Mouse (Mus musculus) kidney, adult 2 months (tissue): ENCODE measurements around the gene Htr3a. TPM values are rescaled to one million over a fixed set of nuclear protein-coding genes. Genes with fewer than 3 reads are reported as not detected.

Experiments used
- DNase-seq: peaks from one replicate; pipeline ENCODE4 v3.0.0; 2021
- H3K27ac ChIP-seq: fragments of 200-500 bp; 2 replicates; pipeline ENCODE4 v1.5.1; 2012; ENCODE audit warnings: low read depth, low read length, control low read depth, inconsistent platforms; ENCODE audit not compliant: insufficient read depth
- H3K27me3 ChIP-seq: fragments of 200-500 bp; replicated peaks from 2 replicates; pipeline ENCODE4 v1.6.1; 2012; ENCODE audit warnings: mild to moderate bottlenecking, moderate library complexity, low read length, inconsistent platforms; ENCODE audit not compliant: control insufficient read depth, insufficient read depth
- H3K36me3 ChIP-seq: fragments of 200-500 bp; 2 replicates; pipeline ENCODE4 v1.6.1; 2012; ENCODE audit warnings: mild to moderate bottlenecking, moderate library complexity, low read length, inconsistent platforms; ENCODE audit not compliant: control insufficient read depth, insufficient read depth
- H3K4me1 ChIP-seq: fragments of 200-500 bp; 2 replicates; pipeline ENCODE4 v1.6.1; 2011; ENCODE audit warnings: low read length; ENCODE audit not compliant: control insufficient read depth, insufficient read depth
- H3K4me3 ChIP-seq: fragments of 200-500 bp; 2 replicates; pipeline ENCODE4 v1.5.1; 2011; ENCODE audit warnings: mild to moderate bottlenecking, low read depth, low read length, control low read depth; ENCODE audit not compliant: insufficient read depth
- CTCF ChIP-seq: fragments of 200-500 bp; conservative IDR thresholded peaks from 2 replicates; pipeline ENCODE4 v1.5.1; 2011; ENCODE audit warnings: low read depth, mild to moderate bottlenecking, control low read depth, low read length, moderate library complexity, mixed read lengths; ENCODE audit not compliant: insufficient read depth, insufficient read length
- POLR2A ChIP-seq: fragments of 200-500 bp; IDR thresholded peaks from one replicate; pipeline ENCODE4 v1.6.1; 2011; ENCODE audit warnings: low read depth, low read length, control low read depth
- WGBS: fragments of 180-500 bp; shearing (Covaris S2); methylation state at CpG from one replicate; pipeline ENCODE4 v1.1.7; 2018; 5-methylcytosine and 5-hydroxymethylcytosine counted together
- polyA plus RNA-seq: library from polyadenylated mRNA; depleted of rRNA; stranded (reverse); fragments of >200 nt; gene quantifications from 2 replicates; pipeline ENCODE4 v1.2.3, GENCODE M21; 2012; rRNA removed

Htr3a gene
- 1.4 and 2.5 TPM in 2 replicates for polyA plus RNA-seq

GRCm38 (mm10) chr9:48910885-48911537, at the start of gene Htr3a:
Htr3a (minus strand) TSS chr9:48911099.
- peak; percentile 53 for DNase-seq
- WGBS: 4% methylated on average over 9 of the region's 9 CpGs
- no peaks in the 10 kb centered on the region for H3K36me3 ChIP-seq
- TF ChIP-seq POLR2A (no peak), CTCF (no peak)
- no peak within 1 kb of the TSS for H3K4me3 ChIP-seq
- H3K27ac ChIP-seq: no peak within 1 kb of the TSS
- H3K27me3 ChIP-seq: no peaks in the 10 kb centered on the region
- H3K4me1 ChIP-seq: no peaks in the 10 kb centered on the region

- H3K27me3 ChIP-seq: no peaks in the 10 kb centered on the region
- DNase-seq: no peak
- WGBS: 86% methylated on average over 4 of the region's 4 CpGs
- H3K4me1 ChIP-seq: no peaks in the 10 kb centered on the region
- no peak overlapping the region for H3K27ac ChIP-seq
- H3K4me3 ChIP-seq: no peak overlapping the region
- TF ChIP-seq CTCF (no peak), POLR2A (no peak)
- H3K36me3 ChIP-seq: no peaks in the 10 kb centered on the region
Observed at GRCm38 (mm10) chr9:48947565-48947964, 36.7 kb upstream of the Htr3a start.

- Histone ChIP-seq H3K27ac (no peak overlapping the region), H3K36me3 (no peaks in the 10 kb centered on the region), H3K4me3 (no peak overlapping the region), H3K27me3 (no peaks in the 10 kb centered on the region), H3K4me1 (no peaks in the 10 kb centered on the region)
- 71% methylated on average over 1 of the region's 1 CpGs for WGBS
- no peak for DNase-seq
- TF ChIP-seq CTCF (no peak), POLR2A (no peak)
Observed at GRCm38 (mm10) chr9:48942349-48942748, 31.4 kb upstream of the Htr3a start.

GRCm38 (mm10) chr9:48929436-48929835, 18.5 kb upstream of the Htr3a start:
- H3K27me3 ChIP-seq: no peaks in the 10 kb centered on the region; the same call in 1 of the 2 replicates
- no peak overlapping the region for H3K27ac ChIP-seq
- no peaks in the 10 kb centered on the region for H3K36me3 ChIP-seq
- 80% methylated on average over 5 of the region's 5 CpGs for WGBS
- no peak for DNase-seq
- H3K4me3 ChIP-seq: no peak overlapping the region
- no peak for TF ChIP-seq POLR2A
- no peak for TF ChIP-seq CTCF
- no peaks in the 10 kb centered on the region for H3K4me1 ChIP-seq

- H3K4me3 ChIP-seq: no peak overlapping the region
- whole genome bisulfite sequencing: 53% methylated on average over 3 of the region's 3 CpGs
- no peak for DNase-seq
- no peaks in the 10 kb centered on the region; the same call in 1 of the 2 replicates for H3K27me3 ChIP-seq
- no peaks in the 10 kb centered on the region for H3K36me3 ChIP-seq
- TF ChIP-seq CTCF: no peak
- no peak for TF ChIP-seq POLR2A
- no peaks in the 10 kb centered on the region for H3K4me1 ChIP-seq
- no peak overlapping the region for H3K27ac ChIP-seq
Observed at GRCm38 (mm10) chr9:48928781-48929180, 17.9 kb upstream of the Htr3a start.

GRCm38 (mm10) chr9:48916011-48916788, 5.3 kb upstream of the Htr3a start:
- Histone ChIP-seq H3K4me1 (no peaks in the 10 kb centered on the region), H3K27me3 (no peaks in the 10 kb centered on the region), H3K4me3 (no peak overlapping the region), H3K27ac (no peak overlapping the region), H3K36me3 (no peaks in the 10 kb centered on the region)
- DNase-seq: no peak
- WGBS: 83% methylated on average over 18 of the region's 18 CpGs
- TF ChIP-seq CTCF (no peak), POLR2A (no peak)

- H3K4me3 ChIP-seq: no peak overlapping the region
- no peak for DNase-seq
- no peaks in the 10 kb centered on the region for H3K4me1 ChIP-seq
- H3K36me3 ChIP-seq: no peaks in the 10 kb centered on the region
- no peak overlapping the region for H3K27ac ChIP-seq
- no peaks in the 10 kb centered on the region for H3K27me3 ChIP-seq
- TF ChIP-seq CTCF: no peak
- WGBS: 25% methylated on average over 5 of the region's 5 CpGs
Observed at GRCm38 (mm10) chr9:48904421-48904820, 6.5 kb downstream of the Htr3a start.
